Mouse (Mus musculus): ENCODE results near the gene Dhrs1. TPM values are rescaled to one million over a fixed set of nuclear protein-coding genes. Genes with fewer than 3 reads are reported as not detected.

Dhrs1 gene
- total RNA-seq, 2 experiments from 2014 or later, result 96.3 to 102 TPM

DNA sequence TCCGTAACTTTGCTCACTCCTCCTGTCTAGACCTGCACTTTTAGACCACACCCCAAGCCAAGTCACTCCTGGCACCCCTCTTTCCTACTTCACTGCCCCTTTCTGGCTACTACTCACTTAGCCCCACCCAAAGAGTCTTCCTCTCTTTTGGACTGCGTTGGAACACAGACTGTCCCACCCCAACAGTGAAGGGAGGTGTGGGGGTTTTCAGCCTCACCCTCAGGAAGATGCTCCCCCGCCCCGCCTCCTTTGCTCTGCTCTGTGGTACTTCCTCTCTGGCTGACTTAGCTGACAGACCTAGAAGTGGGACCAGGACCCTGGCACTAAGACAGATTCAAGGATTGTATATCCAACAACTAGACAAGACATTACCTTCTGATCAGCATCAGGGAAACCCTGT is 20.2 kb upstream of the Dhrs1 start, which contains the start of gene Ltb4r1:
Gene Ltb4r1, plus strand, starts transcription at position 267 of the 400 bp plus-strand sequence.
- DNase-seq (ENCODE audit: low spot score in 2 of 2), result no peak

DNA sequence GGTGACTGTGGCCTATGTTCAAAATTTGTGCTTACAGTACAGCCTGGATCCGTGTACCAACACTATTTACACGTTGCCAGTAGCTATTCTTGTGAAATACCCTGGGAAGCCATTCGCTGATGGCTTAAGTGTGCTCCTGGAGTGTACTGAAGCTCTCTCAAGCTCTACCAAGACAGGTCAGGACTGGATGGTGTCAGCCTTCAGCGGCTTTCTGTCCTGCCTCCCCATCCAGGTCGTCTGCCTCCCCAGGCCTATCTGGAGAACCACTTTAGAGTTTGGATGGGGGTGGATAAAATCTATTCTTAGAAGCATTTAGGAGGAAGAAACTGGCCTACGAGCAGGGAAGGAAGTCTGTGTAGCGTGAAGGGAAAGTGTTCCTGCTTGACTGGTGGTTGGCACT is 17.7 kb upstream of the Dhrs1 start:
- no peak for DNase-seq (ENCODE audit: low spot score in 2 of 2)

DNA sequence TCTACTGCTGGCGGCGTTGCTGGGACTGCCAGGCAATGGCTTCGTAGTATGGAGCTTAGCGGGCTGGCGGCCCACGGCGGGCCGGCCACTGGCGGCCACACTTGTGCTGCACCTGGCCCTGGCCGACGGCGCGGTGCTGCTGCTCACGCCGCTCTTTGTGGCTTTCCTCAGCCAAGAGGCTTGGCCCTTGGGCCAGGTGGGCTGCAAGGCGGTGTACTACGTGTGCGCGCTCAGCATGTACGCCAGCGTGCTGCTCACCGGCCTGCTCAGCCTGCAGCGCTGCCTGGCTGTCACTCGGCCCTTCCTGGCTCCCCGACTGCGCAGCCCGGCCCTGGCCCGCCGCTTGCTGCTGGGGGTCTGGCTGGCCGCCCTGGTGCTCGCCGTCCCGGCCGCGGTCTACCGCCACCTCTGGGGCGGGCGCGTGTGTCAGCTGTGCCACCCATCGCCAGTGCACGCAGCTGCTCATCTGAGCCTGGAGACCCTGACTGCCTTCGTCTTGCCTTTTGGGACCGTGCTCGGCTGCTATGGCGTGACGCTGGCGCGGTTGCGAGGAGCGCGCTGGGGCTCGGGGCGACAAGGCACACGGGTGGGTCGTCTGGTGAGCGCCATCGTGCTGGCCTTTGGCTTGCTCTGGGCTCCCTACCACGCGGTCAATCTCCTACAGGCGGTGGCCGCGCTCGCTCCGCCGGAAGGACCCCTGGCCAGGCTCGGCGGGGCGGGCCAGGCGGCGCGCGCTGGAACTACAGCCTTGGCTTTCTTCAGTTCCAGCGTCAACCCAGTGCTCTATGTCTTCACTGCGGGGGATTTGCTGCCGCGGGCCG is 16.7 kb upstream of the Dhrs1 start:
- DNase-seq (ENCODE audit: low spot score in 2 of 2), result peak; percentile 39 to 68

DNA sequence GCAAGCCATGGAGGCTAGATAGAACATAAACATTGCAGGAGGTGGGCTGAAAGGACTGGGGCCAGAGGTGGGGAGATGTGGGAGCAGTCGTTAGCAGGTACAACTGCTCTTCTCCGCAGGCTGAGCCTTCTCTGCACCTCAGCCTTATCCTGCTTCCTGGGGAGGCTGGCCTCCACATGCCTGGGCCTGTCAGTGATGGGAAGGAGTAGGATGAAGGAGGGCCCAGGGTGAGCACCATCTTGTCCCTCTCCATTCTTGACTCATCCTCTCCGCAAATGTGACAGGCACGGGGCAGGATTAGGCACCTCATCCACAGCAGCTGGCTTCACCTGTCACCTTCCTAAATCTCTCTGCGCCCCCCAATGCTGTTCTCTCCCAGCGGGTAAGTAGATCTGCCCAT is 15.7 kb upstream of the Dhrs1 start, which contains the start of gene Ltb4r2:
Gene Ltb4r2, plus strand, starts transcription at position 266 of the 400 bp plus-strand sequence.
- no peak for DNase-seq (ENCODE audit: low spot score in 2 of 2)

DNA sequence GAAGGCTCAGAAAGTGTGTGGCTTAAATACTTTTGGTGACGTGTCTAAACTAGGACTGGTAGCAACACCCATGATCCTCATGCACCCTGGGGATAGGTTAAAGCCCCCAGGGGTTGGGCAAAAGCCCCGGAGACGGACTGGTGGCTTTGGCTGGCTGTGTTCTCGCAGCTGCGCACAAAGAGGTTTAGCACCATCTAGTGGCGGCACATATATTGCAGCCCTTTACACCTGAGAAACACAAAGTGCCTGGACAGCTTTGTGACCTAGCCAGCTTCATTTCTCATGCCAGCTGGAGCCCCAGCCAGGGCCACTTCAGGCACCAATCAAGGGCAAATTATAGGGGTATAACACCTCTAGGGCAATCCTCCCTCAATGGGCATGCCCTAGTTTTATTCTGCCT is 14.7 kb upstream of the Dhrs1 start:
- DNase-seq (ENCODE audit: low spot score in 2 of 2), result peak; percentile 84 to 85

DNA sequence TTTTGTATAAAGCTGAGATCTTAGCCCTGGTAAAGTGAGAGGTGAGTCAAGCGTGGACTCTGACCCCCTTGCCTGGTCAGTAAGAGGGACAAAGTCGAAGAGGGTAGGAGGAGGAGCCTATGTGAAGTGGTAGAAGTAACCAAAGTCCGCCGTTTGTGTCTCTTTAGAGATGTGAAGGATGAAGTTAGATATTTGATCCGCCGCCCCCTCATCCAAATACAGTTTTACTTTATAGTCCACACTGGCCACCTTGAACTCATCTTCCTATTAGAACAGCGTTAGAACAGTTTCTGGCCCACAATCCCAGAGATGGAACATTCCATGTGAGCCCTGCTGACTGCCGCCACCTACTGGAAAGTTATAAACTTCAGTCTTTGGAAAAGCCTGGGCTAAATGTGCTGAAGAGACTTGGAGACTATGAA is 12.9 kb upstream of the Dhrs1 start, which contains the start of gene Cideb:
Gene Cideb, minus strand, starts transcription at position 96 of the 422 bp plus-strand sequence.
- DNase-seq (ENCODE audit: low spot score in 2 of 2), result peak in 1 of 2 experiments; percentile 47

DNA sequence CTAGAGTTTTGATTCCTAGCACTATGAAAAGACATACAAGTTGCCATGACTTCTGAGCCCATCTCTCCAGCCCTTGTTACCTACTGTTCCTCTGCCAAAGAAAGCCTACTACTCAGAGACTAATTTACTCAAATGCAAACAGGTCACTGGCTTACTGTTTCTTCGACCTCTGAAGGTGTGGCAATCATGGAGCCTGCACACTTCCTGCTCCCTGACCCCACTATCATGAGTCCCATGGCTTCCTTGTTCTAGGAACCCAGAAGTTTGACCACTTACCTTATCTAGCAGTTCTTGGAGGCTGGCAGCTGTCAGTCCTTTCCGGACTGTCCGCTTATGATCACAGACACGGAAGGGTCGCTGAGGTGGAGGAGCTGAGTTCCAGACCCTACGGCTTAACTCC is 12.1 kb upstream of the Dhrs1 start:
- no peak for DNase-seq (ENCODE audit: low spot score in 2 of 2)

DNA sequence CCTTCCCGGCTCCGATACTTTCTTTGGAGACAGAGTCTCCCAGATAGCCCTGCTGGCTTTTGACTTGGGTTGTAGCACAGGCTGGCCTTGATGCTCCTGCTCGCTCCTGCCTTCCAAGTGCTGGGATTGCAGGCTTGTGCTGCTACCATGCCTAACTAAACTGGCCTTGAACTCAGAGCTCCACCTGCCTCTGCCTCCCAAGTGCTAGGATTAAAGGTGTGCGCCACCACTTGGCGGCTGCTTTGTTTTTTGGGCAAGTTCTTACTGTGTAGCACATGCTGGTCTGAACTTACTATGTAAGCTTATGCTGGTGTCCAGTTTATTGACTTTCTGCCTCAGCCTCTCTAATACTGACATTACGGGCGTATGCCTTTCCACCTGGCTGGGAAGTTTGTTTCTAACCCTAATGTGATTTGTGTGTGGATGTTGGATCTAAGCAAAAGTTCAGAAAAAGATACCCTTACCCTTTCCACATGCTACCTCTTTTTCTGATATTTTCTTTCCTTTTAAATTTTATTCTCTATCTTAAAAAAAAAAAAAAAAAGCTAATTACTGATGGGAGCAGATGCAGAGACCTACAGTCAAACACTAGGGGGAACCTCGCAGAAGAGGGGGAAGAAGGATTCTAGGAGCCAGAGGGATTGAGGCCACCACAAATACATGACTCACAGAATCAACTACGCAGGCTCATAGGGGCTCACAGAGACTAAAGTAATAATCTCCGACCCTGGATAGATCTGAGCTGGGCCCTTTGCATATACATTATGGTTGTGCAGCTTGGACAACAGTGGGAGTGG is 1.8 kb upstream of the Dhrs1 start:
- no peak for DNase-seq (ENCODE audit: low spot score in 2 of 2)

DNA sequence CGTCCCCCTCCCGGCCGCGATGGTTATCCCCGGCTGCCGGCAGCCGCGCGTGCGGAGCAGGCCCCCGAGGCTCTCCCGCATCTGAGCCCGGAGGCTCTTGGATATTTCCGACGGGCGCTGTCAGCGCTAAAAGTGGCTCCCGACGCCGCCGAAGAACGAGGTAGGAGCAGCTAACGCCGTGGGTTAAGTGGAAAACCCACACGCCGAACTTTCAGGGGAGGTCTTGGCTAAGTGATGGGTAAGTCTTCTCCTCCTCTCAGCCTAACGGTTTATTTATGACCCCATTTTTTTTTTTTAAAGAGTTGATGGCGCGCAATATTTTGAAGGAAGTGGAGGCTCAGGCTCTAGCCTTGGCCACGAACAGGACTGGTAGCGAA is 359 bp upstream of the Dhrs1 start:
- no peak for DNase-seq (ENCODE audit: low spot score in 2 of 2)

DNA sequence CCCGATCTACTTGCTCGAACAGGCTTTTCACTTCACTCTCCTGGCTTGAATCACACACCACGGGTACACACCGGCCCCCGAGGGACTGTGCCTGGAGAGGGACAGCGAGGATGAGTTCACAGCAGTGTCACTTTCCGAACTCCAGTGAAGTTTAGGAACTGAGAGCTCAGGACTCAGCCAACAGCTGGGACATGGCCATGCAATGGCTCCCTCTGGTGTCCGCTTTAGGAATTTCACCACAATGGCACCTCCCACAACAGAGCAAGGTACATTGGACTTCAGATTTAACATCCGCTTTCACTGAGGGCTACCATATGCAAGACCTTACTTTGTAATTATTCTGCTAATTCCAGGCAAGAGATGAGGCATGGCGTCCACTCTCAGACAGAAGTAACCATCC is 1.8 kb downstream of the Dhrs1 start:
- peak; percentile 85 to 88 for DNase-seq (ENCODE audit: low spot score in 2 of 2)

DNA sequence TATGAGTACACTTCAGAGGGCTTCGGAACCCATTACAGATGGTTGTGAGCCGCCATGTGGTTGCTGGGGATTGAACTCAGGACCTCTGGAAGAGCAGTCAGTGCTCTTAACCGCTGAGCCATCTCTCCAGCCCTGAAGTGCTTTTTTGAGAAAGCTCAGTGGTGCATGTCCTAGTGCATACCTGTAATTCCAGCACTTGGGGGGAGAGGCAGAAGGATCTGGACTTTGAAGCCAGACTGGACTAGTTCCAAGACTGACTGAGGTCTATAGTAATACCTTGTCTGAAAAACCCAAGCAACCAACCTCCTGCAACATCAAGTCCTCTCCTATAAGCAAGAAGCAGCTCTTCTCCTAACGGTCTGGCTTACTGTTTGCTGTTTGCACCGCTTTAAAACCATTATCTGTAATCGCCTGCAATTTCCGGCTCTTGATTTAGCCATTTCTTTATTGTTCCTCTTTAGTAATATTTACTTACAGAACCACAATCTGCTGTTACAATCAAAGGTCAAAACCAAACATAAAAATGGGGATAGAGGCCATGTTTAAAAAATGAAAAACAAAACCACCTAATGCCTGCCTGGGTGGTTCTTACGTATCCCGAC is 8.3 kb downstream of the Dhrs1 start:
- DNase-seq (ENCODE audit: low spot score in 2 of 2), result no peak

DNA sequence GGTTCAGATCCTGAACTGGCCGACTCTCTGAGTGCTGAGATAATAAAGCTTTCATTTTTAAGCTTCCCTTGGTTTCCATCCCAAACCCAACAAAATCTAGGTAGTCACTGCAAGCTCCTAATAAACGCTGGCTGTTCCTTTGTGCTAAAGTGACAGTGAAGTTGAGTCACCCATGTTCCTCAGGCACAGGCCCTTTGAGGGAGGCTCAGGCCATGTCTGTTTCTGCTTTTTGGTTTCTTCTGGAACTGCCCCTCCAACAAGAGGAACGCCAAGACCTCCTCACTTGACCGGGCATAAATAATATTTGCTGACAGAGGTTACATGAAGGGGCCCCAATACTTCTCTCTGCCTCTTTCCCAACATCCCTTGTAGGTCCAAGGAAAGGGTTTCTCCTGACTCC is 9.7 kb downstream of the Dhrs1 start:
- DNase-seq (ENCODE audit: low spot score in 2 of 2), result no peak

DNA sequence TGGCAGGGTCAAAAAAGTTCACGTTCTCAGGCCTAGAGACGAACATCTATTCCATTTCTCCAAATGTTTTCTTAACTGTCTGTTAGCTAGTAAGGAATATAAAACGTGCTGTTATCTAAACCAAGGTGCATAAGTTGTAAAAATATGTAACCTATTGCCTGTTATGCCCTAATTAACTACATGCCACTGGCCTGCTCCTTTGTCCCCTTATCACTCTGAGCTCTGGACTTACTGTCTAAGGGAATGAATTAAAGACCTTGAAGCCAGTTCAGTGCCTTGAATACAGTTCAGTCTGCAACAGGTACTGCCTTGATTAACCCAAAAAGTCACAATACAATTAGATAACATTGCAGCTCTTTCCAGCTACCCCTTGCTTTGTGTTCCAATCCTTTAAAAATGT is 10.2 kb downstream of the Dhrs1 start:
- no peak for DNase-seq (ENCODE audit: low spot score in 2 of 2)

DNA sequence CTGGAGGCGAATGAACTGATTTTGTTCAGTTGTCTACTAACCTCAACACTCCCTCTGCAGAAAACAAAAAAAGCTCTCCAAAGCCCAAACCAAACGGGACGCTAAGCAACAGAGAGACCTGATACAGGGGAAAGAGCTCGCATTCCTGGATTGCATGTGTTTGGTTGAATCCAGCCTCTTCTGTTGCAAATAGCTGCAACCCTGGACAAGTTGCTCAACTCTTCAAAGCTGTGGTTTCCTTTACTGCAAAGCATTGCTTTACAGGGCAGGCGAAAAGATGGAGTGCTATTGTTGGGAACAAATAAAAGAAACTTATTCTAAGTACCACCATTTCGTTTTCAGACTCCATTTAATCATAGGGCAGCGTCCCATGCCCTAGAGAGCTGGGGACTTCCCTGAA is 10.6 kb downstream of the Dhrs1 start:
- no peak for DNase-seq (ENCODE audit: low spot score in 2 of 2)

DNA sequence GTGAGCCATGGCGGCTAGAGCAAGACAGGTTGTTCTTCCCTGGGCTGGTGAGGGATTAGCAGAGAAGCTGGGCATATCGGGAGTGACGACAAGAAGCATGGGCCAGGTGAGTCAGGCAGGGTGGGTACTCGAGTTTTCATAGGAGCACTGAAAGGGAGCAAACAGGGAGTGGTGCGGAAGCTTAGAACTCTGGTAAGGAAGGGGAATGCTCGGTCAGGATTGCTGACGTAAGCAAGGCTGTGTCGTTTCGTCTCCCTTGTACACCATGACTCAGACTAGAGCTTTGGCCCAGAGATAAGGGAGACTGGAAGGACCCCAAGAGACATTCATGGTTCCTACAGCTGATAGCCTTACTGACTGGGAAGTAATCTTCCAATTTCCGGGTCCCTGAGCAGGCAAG is 11.6 kb downstream of the Dhrs1 start:
- no peak for DNase-seq (ENCODE audit: low spot score in 2 of 2)

DNA sequence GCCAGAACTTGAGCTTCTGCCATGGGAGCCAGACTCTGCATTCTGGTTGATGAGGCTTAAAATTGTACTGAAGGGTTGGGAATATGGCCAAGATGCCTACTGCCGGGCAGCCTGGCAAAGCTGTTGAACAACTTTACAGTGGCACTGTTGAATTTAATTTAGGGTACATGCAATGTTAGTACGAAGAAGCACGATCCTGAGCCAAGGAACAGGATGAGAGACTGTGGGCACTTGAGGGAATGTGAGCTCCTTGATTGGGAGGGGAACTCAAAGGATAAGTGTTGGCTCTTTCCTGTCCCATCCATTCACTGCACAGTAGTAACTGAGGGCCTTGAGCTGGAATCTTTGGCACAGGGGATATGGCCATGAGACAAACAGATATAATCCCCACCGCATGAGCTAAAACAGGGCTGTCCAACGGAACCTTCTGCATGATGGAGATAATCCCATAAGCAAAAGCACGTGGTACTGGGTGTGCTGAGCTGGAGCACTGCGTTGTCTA is 14.9 kb downstream of the Dhrs1 start:
- DNase-seq (ENCODE audit: low spot score in 2 of 2), result peak; percentile 38 to 72

DNA sequence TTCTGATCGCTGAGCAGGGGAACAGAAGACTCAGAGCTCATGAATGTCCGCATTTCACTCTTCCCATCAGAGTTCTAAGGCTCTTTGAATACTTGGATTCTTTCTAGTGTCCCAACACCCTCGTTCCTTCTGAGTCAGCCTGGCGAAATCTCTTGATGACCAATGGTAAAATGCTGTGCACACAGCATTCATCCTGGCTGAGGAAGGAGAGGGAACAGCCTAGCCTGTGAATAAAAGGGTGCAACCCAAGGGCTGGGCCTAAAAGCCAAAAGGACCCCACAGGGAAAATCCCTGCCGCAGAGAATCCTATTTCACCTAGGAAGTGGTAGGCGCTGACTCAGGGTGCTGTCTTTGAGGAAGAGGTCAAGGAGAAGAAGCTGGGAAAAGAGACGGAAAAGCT is 15.4 kb downstream of the Dhrs1 start:
- peak in 1 of 2 experiments; percentile 28 for DNase-seq (ENCODE audit: low spot score in 2 of 2)

DNA sequence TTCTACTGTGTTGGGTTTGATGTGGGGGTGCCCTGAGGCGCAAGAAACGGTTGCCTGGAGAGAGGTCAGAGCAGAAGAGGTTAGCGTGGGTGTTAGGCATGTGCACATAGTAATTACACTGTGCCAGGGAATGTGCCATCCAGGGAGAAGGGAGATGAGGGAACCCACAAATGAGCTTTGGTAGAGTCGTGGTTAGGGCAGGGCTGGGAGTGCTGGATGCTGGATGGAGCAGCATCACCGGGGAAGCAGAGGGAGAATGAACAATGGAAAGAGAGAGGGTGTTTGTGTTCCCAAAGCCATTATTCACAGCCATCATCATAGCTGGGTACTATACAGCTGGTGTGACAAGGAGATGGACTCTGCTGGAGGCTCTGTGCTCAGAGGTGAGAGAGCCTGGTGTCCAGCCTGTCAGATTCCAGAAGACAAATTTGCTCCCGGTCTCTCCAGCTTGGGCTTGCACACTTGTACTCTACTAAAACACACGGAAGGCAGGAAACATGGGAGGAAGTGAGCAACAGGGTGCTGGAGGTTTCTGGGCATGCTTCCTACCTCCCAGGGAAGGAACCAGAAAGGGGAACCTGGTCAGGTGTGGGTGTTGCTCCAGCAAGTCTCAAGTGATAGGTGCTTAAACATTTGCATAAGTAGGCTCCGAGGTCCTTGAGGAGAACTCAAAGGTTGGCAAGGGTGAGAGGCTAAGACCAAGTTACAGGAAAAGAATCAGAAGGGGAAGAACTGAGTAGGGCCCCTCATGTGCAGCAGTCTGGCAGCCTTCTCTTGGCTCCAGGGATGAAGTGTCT is 17.4 kb downstream of the Dhrs1 start:
- no peak for DNase-seq (ENCODE audit: low spot score in 2 of 2)

DNA sequence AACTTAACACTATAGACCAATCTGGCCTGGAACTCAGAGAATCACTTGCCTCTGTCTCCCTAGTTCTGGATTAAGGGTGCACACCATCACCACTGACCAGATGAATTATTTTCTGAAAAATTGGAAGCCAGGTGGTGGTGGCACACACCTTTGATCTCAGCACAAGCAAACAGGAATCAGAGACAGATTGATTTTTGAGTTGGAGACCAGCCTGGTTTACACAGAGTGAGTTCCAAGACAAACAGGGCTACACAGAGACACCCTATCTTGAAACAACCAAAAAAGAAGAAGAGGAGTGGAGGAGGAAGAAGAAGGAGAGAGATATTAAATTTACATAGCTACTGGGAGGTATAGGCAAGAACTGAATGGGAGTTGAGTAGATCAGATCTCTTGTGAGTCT is 19.2 kb downstream of the Dhrs1 start:
- no peak for DNase-seq (ENCODE audit: low spot score in 2 of 2)

DNA sequence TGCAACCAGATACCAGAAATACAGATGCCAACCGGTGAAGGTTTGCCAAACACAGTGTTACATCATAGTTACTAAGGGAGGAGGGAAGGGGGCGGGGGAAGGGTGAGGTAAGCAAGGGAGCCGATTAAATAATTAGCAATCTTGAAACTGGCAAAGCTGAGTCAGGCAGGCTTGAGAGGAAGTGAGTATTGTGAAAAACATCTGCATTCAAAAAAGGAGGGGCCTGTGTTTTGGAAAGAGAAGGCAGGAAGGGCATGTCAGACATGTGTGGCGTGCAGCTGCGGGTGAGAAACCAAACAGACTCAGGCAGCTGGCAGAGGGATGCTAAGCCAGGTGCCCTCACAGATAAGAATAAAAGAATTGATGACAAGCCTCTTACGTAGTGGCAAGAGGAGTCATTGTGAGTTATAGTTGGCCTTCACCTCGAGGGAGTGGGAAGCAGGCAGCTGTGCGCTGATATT is 21.0 kb downstream of the Dhrs1 start:
- DNase-seq (ENCODE audit: low spot score in 2 of 2), result no peak

DNA sequence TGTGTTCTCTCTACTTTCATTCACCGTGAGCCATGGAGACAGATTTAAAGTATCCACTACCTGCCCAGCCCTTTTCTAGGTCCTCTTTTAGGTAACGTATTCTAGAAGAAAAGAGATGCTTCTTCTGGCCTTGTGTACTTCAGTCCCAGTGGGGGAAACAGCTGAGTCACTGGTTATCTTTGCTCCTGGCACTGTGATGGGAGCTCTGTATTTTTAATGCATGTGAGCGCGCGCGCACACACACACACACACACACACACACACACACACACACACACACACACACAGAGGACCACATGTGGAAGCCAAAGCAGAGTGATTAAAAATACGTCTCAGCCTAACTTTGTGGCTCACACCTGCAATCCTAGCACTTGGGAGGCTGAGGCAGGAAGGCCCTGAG is 22.1 kb downstream of the Dhrs1 start:
- DNase-seq (ENCODE audit: low spot score in 2 of 2), result no peak

Data from layer of hippocampus, postnatal 14 days (tissue).